Mouse (Mus musculus): ENCODE data around the gene Ncbp3. TPM values are rescaled to one million over a fixed set of nuclear protein-coding genes. Genes with fewer than 3 reads are reported as not detected.

Gene Ncbp3
- polyA plus RNA-seq, 1 experiment = 3.5 TPM

DNA sequence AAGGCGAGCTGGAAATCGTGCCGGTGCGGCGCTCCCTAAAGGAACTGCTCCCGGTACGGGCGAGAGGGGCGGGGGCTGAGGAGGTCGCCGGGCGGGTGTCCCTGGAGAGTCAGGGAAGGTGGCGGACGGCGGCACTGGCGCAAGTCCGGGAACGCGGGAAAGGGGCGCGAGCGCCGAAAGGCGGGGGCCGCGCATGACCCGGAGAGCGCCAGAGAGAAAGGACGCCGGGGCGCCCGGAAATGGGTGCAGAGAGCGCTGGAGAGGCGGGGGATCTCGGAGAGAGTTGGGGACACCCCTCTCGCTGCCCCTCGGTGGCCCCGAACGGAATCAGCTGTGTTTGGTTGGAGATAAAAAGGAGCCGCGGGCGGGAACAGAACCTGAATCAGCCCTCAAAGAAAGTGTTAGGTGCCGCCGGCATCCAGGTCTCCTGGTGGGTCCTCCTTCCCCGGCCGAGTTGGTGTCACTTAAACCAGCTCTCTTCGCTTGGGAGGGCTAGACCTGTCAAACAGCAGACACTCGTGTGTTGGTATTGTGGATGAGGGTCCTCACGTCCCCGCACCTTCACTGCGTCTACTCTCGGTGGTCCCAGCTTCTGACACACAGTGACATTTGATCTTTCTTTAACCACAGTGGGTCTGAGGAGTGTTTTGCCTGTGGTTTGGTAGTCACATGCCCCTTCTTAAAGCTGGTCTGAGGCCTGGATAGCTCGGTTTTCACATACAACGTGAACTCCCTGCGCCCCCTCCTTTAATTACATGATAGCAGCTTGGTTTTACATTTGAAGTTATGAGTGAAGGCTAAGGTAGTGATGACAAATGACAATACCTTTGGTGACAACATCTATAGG is 670 bp downstream of the Ncbp3 start:
- TF ChIP-seq TCF12 (IDR thresholded peaks at IDR 0.05; ENCODE audit: insufficient read depth, poor library complexity, severe bottlenecking) = no peak
- TF ChIP-seq USF1 (IDR thresholded peaks at IDR 0.05; ENCODE audit: low read depth) = peak; percentile 48
- H3ac ChIP-seq (ENCODE audit: control insufficient read depth, insufficient read length) = peak overlapping the region; percentile 67
- H3K4me2 ChIP-seq (ENCODE audit: low read depth) = peak overlapping the region; percentile 93
- peaks cover 32% of the 10 kb centered on the region for H3K79me2 ChIP-seq (ENCODE audit: control insufficient read depth, insufficient read depth)
- H3K36me3 ChIP-seq (ENCODE audit: control insufficient read depth, insufficient read depth) = peaks cover 14% of the 10 kb centered on the region
- peak overlapping the region; percentile 74 for H3K4me3 ChIP-seq
- H3K27me3 ChIP-seq (ENCODE audit: control insufficient read depth, insufficient read depth, insufficient read length) = no peaks in the 10 kb centered on the region

DNA sequence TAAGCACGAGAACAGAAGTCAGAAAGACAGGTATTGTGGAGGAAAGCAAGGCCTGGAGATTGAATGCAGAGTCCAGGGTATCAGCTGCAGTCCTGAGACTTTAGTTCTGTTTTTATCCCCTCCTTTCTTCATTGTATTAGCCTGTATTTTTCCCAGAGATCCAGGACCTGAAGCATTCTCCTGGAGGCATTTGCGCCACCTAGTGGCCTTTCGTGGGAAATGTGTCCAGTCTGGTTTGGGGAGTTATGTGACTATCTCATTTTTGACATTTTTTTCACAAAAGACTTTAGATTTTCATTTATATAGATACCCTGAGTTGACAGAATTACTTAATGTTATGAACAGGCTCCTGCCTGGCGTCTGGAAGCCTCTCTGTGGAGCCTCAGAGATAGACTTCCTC is 1.8 kb downstream of the Ncbp3 start:
- TF ChIP-seq CEBPB (IDR thresholded peaks at IDR 0.05; ENCODE audit: insufficient read depth, poor library complexity, severe bottlenecking) (no peak), TCF12 (IDR thresholded peaks at IDR 0.05; ENCODE audit: insufficient read depth, poor library complexity, severe bottlenecking) (no peak), POLR2A (IDR thresholded peaks at IDR 0.05; ENCODE audit: insufficient read length, low read depth) (no peak), E2F4 (IDR thresholded peaks at IDR 0.05; ENCODE audit: insufficient read depth) (no peak), MYOG (IDR thresholded peaks at IDR 0.05; ENCODE audit: control insufficient read depth in 1 of 3, insufficient read depth in 1 of 3, insufficient read length in 2 of 3, low read depth in 2 of 3) (no peak), POLR2AphosphoS2 (IDR thresholded peaks at IDR 0.05; ENCODE audit: insufficient read length, low read depth) (no peak), MYOD1 (IDR thresholded peaks at IDR 0.05; ENCODE audit: control insufficient read depth in 1 of 3, insufficient read length in 2 of 3, low read depth in 2 of 3) (no peak), MAX (IDR thresholded peaks at IDR 0.05; ENCODE audit: low read depth) (no peak), USF1 (IDR thresholded peaks at IDR 0.05; ENCODE audit: low read depth) (no peak)
- peak overlapping the region; percentile 93 for H3K4me2 ChIP-seq (ENCODE audit: low read depth)
- H3ac ChIP-seq (ENCODE audit: control insufficient read depth, insufficient read length) = no peak overlapping the region
- peaks cover 24% of the 10 kb centered on the region for H3K36me3 ChIP-seq (ENCODE audit: control insufficient read depth, insufficient read depth)
- H3K27me3 ChIP-seq (ENCODE audit: control insufficient read depth, insufficient read depth, insufficient read length) = no peaks in the 10 kb centered on the region
- H3K4me3 ChIP-seq = peak overlapping the region; percentile 74
- H3K79me2 ChIP-seq (ENCODE audit: control insufficient read depth, insufficient read depth) = peaks cover 32% of the 10 kb centered on the region

DNA sequence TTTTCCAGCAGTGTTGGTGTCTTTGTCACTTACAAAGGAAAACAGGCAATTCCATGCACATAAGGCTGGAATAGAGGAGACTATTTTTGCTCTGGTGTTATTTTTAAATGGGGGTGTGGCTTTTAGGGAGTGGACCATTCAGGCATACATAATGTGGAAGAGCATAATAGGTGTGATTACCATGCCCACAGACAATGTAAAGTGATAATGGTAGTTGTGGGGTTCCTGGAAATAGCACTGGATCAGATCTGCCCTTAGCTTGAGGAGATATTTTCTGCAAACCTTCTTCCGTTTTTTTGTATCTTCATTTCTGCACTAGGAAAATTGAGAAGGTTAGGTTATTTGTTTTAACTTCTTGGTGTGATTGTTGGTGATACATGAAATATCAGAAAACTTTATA is 5.2 kb downstream of the Ncbp3 start:
- Histone ChIP-seq H3K79me2 (ENCODE audit: control insufficient read depth, insufficient read depth) (peaks cover 44% of the 10 kb centered on the region), H3ac (ENCODE audit: control insufficient read depth, insufficient read length) (no peak overlapping the region), H3K27me3 (ENCODE audit: control insufficient read depth, insufficient read depth, insufficient read length) (no peaks in the 10 kb centered on the region), H3K36me3 (ENCODE audit: control insufficient read depth, insufficient read depth) (peaks cover 39% of the 10 kb centered on the region), H3K4me3 (no peak overlapping the region), H3K4me2 (ENCODE audit: low read depth) (no peak overlapping the region)
- TF ChIP-seq POLR2AphosphoS2 (IDR thresholded peaks at IDR 0.05; ENCODE audit: insufficient read length, low read depth) = no peak
- no peak for TF ChIP-seq E2F4 (IDR thresholded peaks at IDR 0.05; ENCODE audit: insufficient read depth)
- TF ChIP-seq TCF12 (IDR thresholded peaks at IDR 0.05; ENCODE audit: insufficient read depth, poor library complexity, severe bottlenecking) = no peak
- TF ChIP-seq REST (IDR thresholded peaks at IDR 0.05; ENCODE audit: insufficient read depth, insufficient read length) = no peak
- no peak for TF ChIP-seq MYOD1 (IDR thresholded peaks at IDR 0.05; ENCODE audit: control insufficient read depth in 1 of 3, insufficient read length in 2 of 3, low read depth in 2 of 3)
- no peak for TF ChIP-seq USF1 (IDR thresholded peaks at IDR 0.05; ENCODE audit: low read depth)
- no peak for TF ChIP-seq SRF (IDR thresholded peaks at IDR 0.05; ENCODE audit: control insufficient read depth, insufficient read length, low read depth)
- TF ChIP-seq CEBPB (IDR thresholded peaks at IDR 0.05; ENCODE audit: insufficient read depth, poor library complexity, severe bottlenecking) = no peak
- TF ChIP-seq MYOG (IDR thresholded peaks at IDR 0.05; ENCODE audit: control insufficient read depth in 1 of 3, insufficient read depth in 1 of 3, insufficient read length in 2 of 3, low read depth in 2 of 3) = no peak
- no peak for TF ChIP-seq TCF3 (IDR thresholded peaks at IDR 0.05; ENCODE audit: insufficient read length, low read depth)
- TF ChIP-seq MAX (IDR thresholded peaks at IDR 0.05; ENCODE audit: low read depth) = no peak
- no peak for TF ChIP-seq POLR2A (IDR thresholded peaks at IDR 0.05; ENCODE audit: insufficient read length, low read depth)

DNA sequence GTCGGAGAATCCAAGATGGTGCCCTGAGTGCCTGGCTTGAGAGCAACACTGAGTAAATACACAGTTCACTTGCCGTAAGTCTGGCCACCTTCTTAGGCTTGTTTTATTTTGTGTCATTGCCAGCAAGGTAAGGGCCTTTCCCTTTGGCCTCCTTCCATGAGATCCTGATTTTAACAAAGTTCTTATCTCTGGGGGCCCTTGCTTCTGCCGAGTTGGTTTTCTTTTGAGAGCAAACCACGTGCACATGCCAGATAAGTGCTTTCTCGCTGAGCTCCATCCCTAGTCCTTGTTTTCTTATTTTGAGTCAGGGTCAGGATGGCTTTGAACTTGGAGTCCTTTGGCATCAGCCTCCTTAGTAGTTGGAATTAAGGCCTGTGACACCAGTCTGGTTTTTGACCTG is 10.1 kb downstream of the Ncbp3 start:
- peaks cover 44% of the 10 kb centered on the region for H3K36me3 ChIP-seq (ENCODE audit: control insufficient read depth, insufficient read depth)
- H3K4me2 ChIP-seq (ENCODE audit: low read depth) = no peak overlapping the region
- TF ChIP-seq POLR2A (IDR thresholded peaks at IDR 0.05; ENCODE audit: insufficient read length, low read depth) = no peak
- no peak for TF ChIP-seq TCF3 (IDR thresholded peaks at IDR 0.05; ENCODE audit: insufficient read length, low read depth)
- TF ChIP-seq MYOG (IDR thresholded peaks at IDR 0.05; ENCODE audit: control insufficient read depth in 1 of 3, insufficient read depth in 1 of 3, insufficient read length in 2 of 3, low read depth in 2 of 3) = no peak
- TF ChIP-seq TCF12 (IDR thresholded peaks at IDR 0.05; ENCODE audit: insufficient read depth, poor library complexity, severe bottlenecking) = no peak
- TF ChIP-seq MYOD1 (IDR thresholded peaks at IDR 0.05; ENCODE audit: control insufficient read depth in 1 of 3, insufficient read length in 2 of 3, low read depth in 2 of 3) = no peak
- no peak for TF ChIP-seq USF1 (IDR thresholded peaks at IDR 0.05; ENCODE audit: low read depth)
- no peak for TF ChIP-seq CEBPB (IDR thresholded peaks at IDR 0.05; ENCODE audit: insufficient read depth, poor library complexity, severe bottlenecking)
- no peak for TF ChIP-seq REST (IDR thresholded peaks at IDR 0.05; ENCODE audit: insufficient read depth, insufficient read length)
- TF ChIP-seq POLR2AphosphoS2 (IDR thresholded peaks at IDR 0.05; ENCODE audit: insufficient read length, low read depth) = no peak
- TF ChIP-seq SRF (IDR thresholded peaks at IDR 0.05; ENCODE audit: control insufficient read depth, insufficient read length, low read depth) = no peak
- no peak for TF ChIP-seq MAX (IDR thresholded peaks at IDR 0.05; ENCODE audit: low read depth)
- no peak for TF ChIP-seq E2F4 (IDR thresholded peaks at IDR 0.05; ENCODE audit: insufficient read depth)
- peaks cover 22% of the 10 kb centered on the region for H3K79me2 ChIP-seq (ENCODE audit: control insufficient read depth, insufficient read depth)
- no peaks in the 10 kb centered on the region for H3K27me3 ChIP-seq (ENCODE audit: control insufficient read depth, insufficient read depth, insufficient read length)
- H3K4me3 ChIP-seq = no peak overlapping the region
- H3ac ChIP-seq (ENCODE audit: control insufficient read depth, insufficient read length) = no peak overlapping the region

DNA sequence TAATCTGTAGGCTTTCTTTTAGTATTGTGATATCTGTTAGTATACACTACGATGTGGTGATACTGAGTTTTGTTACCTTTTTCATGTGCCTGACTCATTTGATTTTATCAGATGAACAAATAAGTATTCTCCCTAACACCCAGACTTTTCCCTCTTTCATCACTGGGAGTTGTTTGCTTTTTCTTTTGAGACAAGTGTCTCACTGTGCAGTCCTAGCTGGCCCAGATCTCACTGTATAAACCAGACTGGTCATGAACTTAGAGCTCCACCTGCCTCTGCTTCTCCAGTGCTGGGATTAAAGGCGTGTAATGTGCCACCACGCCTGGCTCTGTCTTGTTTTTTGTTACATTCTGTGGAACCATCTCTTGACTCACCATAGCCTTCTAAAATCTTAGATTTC is 12.0 kb downstream of the Ncbp3 start:
- TF ChIP-seq POLR2AphosphoS2 (IDR thresholded peaks at IDR 0.05; ENCODE audit: insufficient read length, low read depth) (no peak), USF1 (IDR thresholded peaks at IDR 0.05; ENCODE audit: low read depth) (no peak)
- Histone ChIP-seq H3K36me3 (ENCODE audit: control insufficient read depth, insufficient read depth) (peaks cover 32% of the 10 kb centered on the region), H3K4me3 (no peak overlapping the region), H3ac (ENCODE audit: control insufficient read depth, insufficient read length) (no peak overlapping the region), H3K4me2 (ENCODE audit: low read depth) (no peak overlapping the region), H3K79me2 (ENCODE audit: control insufficient read depth, insufficient read depth) (peaks cover 20% of the 10 kb centered on the region), H3K27me3 (ENCODE audit: control insufficient read depth, insufficient read depth, insufficient read length) (no peaks in the 10 kb centered on the region)
